Mouse (Mus musculus) kidney, embryonic 14.5 days (tissue): ENCODE data around the gene Zbtb49. TPM values are rescaled to one million over a fixed set of nuclear protein-coding genes. Genes with fewer than 3 reads are reported as not detected.

Source experiments
- ATAC-seq: fragments of 200-750 bp; cut with Nextera tagmentation; 2 replicates; pipeline ENCODE4 v1.8.0; 2017; ENCODE audit warnings: moderate number of reproducible peaks, mild to moderate bottlenecking, moderate TSS enrichment, moderate library complexity; ENCODE audit not compliant: low FRiP score, low TSS enrichment
- H3K27ac ChIP-seq: fragments of 300-500 bp; sonication (generic); 2 replicates; pipeline ENCODE4 v1.5.1; 2014; ENCODE audit warnings: low read depth, mild to moderate bottlenecking, low read length, moderate library complexity, mixed read lengths
- H3K27me3 ChIP-seq: fragments of 300-500 bp; sonication (generic); 2 replicates; pipeline ENCODE4 v1.6.1; 2014; ENCODE audit warnings: mild to moderate bottlenecking, low read length; ENCODE audit not compliant: control insufficient read depth, insufficient read depth
- H3K36me3 ChIP-seq: fragments of 300-500 bp; sonication (generic); 2 replicates; pipeline ENCODE4 v1.6.1; 2014; ENCODE audit warnings: low read length, mixed read lengths; ENCODE audit not compliant: control insufficient read depth, insufficient read depth
- H3K4me1 ChIP-seq: fragments of 300-500 bp; sonication (generic); 2 replicates; pipeline ENCODE4 v1.6.1; 2014; ENCODE audit warnings: low read length, mixed read lengths; ENCODE audit not compliant: control insufficient read depth, insufficient read depth
- H3K4me2 ChIP-seq: fragments of 300-500 bp; sonication (generic); replicated peaks from 2 replicates; pipeline ENCODE4 v1.6.1; 2014; ENCODE audit warnings: low read depth, mild to moderate bottlenecking, low read length
- H3K4me3 ChIP-seq: fragments of 300-500 bp; sonication (generic); 2 replicates; pipeline ENCODE4 v1.5.1; 2014; ENCODE audit warnings: mild to moderate bottlenecking, low read length
- H3K9ac ChIP-seq: fragments of 300-500 bp; sonication (generic); 2 replicates; pipeline ENCODE4 v1.6.1; 2014; ENCODE audit warnings: low read depth, mild to moderate bottlenecking, low read length, moderate library complexity
- H3K9me3 ChIP-seq: fragments of 300-500 bp; sonication (generic); 2 replicates; pipeline ENCODE4 v1.6.1; 2016; ENCODE audit warnings: low read length; ENCODE audit not compliant: control insufficient read depth
- WGBS: fragments of 180-500 bp; shearing (Covaris S2); extraction: QIAGEN DNeasy Blood & Tissue Kit; methylation state at CpG from one replicate; pipeline ENCODE4 v1.1.7; 2014; 5-methylcytosine and 5-hydroxymethylcytosine counted together
- polyA plus RNA-seq: library from polyadenylated mRNA; unstranded; fragments of >200 nt; fragmentation: Nextera tagmentation; extraction: Ambion mirVana; gene quantifications from 2 replicates; pipeline ENCODE4 v1.2.1, GENCODE M21; 2014

The Zbtb49 gene
- polyA plus RNA-seq, 1 experiment from 2014 or later = 14.2 TPM

GRCm38 (mm10) chr5:38205303-38205726 lies 14.9 kb downstream of the Zbtb49 start:
- 90% methylated on average over 7 of the region's 7 CpGs for WGBS
- Histone ChIP-seq H3K4me1 (no peaks in the 10 kb centered on the region), H3K27ac (no peak overlapping the region), H3K36me3 (peaks cover 55% of the 10 kb centered on the region), H3K4me3 (no peak overlapping the region), H3K9ac (no peak overlapping the region), H3K4me2 (no peak overlapping the region), H3K9me3 (no peaks in the 10 kb centered on the region), H3K27me3 (no peaks in the 10 kb centered on the region)
- ATAC-seq = no peak

GRCm38 (mm10) chr5:38199686-38200085 lies 20.6 kb downstream of the Zbtb49 start:
- no peak for ATAC-seq
- H3K9ac ChIP-seq = no peak overlapping the region
- H3K27me3 ChIP-seq = no peaks in the 10 kb centered on the region
- no peaks in the 10 kb centered on the region for H3K4me1 ChIP-seq
- 96% methylated on average over 2 of the region's 2 CpGs for WGBS
- H3K27ac ChIP-seq = no peak overlapping the region
- H3K4me3 ChIP-seq = no peak overlapping the region
- H3K36me3 ChIP-seq = peaks cover 40% of the 10 kb centered on the region
- H3K9me3 ChIP-seq = no peaks in the 10 kb centered on the region
- H3K4me2 ChIP-seq = no peak overlapping the region

- Histone ChIP-seq H3K4me1 (no peaks in the 10 kb centered on the region), H3K27ac (no peak overlapping the region), H3K27me3 (no peaks in the 10 kb centered on the region), H3K4me2 (no peak overlapping the region), H3K9me3 (no peaks in the 10 kb centered on the region), H3K36me3 (peaks cover 24% of the 10 kb centered on the region; the same call in 1 of the 2 replicates), H3K9ac (no peak overlapping the region), H3K4me3 (no peak overlapping the region)
- WGBS = 20% methylated on average over 7 of the region's 7 CpGs
- ATAC-seq = peak; percentile 66
Measured at GRCm38 (mm10) chr5:38197482-38197823, 22.8 kb downstream of the Zbtb49 start.

GRCm38 (mm10) chr5:38196821-38197481 lies 23.3 kb downstream of the Zbtb49 start:
- Histone ChIP-seq H3K9ac (no peak overlapping the region), H3K4me1 (no peaks in the 10 kb centered on the region), H3K36me3 (peaks cover 24% of the 10 kb centered on the region; the same call in 1 of the 2 replicates), H3K27me3 (no peaks in the 10 kb centered on the region), H3K27ac (no peak overlapping the region), H3K4me2 (no peak overlapping the region), H3K4me3 (no peak overlapping the region), H3K9me3 (no peaks in the 10 kb centered on the region)
- WGBS = 55% methylated on average over 5 of the region's 5 CpGs
- no peak for ATAC-seq

GRCm38 (mm10) chr5:38195941-38196340 lies 24.3 kb downstream of the Zbtb49 start:
- Histone ChIP-seq H3K9ac (no peak overlapping the region), H3K27me3 (no peaks in the 10 kb centered on the region), H3K4me1 (no peaks in the 10 kb centered on the region), H3K27ac (no peak overlapping the region), H3K36me3 (peaks cover 14% of the 10 kb centered on the region; the same call in 1 of the 2 replicates), H3K9me3 (no peaks in the 10 kb centered on the region), H3K4me2 (no peak overlapping the region), H3K4me3 (no peak overlapping the region)
- no peak for ATAC-seq

GRCm38 (mm10) chr5:38194946-38195345 lies 25.3 kb downstream of the Zbtb49 start:
- no peak overlapping the region for H3K27ac ChIP-seq
- no peaks in the 10 kb centered on the region for H3K9me3 ChIP-seq
- H3K4me1 ChIP-seq = no peaks in the 10 kb centered on the region
- H3K27me3 ChIP-seq = no peaks in the 10 kb centered on the region
- H3K9ac ChIP-seq = no peak overlapping the region
- WGBS = 60% methylated on average over 2 of the region's 2 CpGs
- peaks cover 7% of the 10 kb centered on the region; the same call in 1 of the 2 replicates for H3K36me3 ChIP-seq
- no peak overlapping the region for H3K4me3 ChIP-seq
- no peak for ATAC-seq
- no peak overlapping the region for H3K4me2 ChIP-seq

- no peak overlapping the region for H3K27ac ChIP-seq
- H3K4me1 ChIP-seq = no peaks in the 10 kb centered on the region
- no peaks in the 10 kb centered on the region for H3K36me3 ChIP-seq
- no peak overlapping the region for H3K9ac ChIP-seq
- H3K9me3 ChIP-seq = no peaks in the 10 kb centered on the region
- no peak overlapping the region for H3K4me3 ChIP-seq
- no peaks in the 10 kb centered on the region; the same call in 1 of the 2 replicates for H3K27me3 ChIP-seq
- no peak overlapping the region for H3K4me2 ChIP-seq
- 89% methylated on average over 3 of the region's 3 CpGs for WGBS
- ATAC-seq = no peak
Measured at GRCm38 (mm10) chr5:38190907-38191306, 29.4 kb downstream of the Zbtb49 start.

GRCm38 (mm10) chr5:38187006-38187405 lies 33.3 kb downstream of the Zbtb49 start:
- Histone ChIP-seq H3K9me3 (no peaks in the 10 kb centered on the region), H3K9ac (no peak overlapping the region), H3K4me3 (no peak overlapping the region), H3K4me2 (no peak overlapping the region), H3K36me3 (no peaks in the 10 kb centered on the region), H3K27me3 (no peaks in the 10 kb centered on the region; the same call in 1 of the 2 replicates), H3K27ac (no peak overlapping the region), H3K4me1 (no peaks in the 10 kb centered on the region)
- 84% methylated on average over 2 of the region's 2 CpGs for WGBS
- no peak for ATAC-seq

GRCm38 (mm10) chr5:38184688-38185285 lies 35.5 kb downstream of the Zbtb49 start:
- no peaks in the 10 kb centered on the region for H3K9me3 ChIP-seq
- no peaks in the 10 kb centered on the region for H3K4me1 ChIP-seq
- no peaks in the 10 kb centered on the region; the same call in 1 of the 2 replicates for H3K27me3 ChIP-seq
- H3K4me2 ChIP-seq = no peak overlapping the region
- H3K27ac ChIP-seq = no peak overlapping the region
- no peak overlapping the region for H3K9ac ChIP-seq
- WGBS = 82% methylated on average over 6 of the region's 6 CpGs
- no peaks in the 10 kb centered on the region for H3K36me3 ChIP-seq
- ATAC-seq = no peak
- no peak overlapping the region for H3K4me3 ChIP-seq
